Mouse (Mus musculus) heart, embryonic 16.5 days (tissue): Measurements from ENCODE around the gene Dab1. TPM values are rescaled to one million over a fixed set of nuclear protein-coding genes. Genes with fewer than 3 reads are reported as not detected.

ENCODE experiments used
- ATAC-seq: fragments of 200-750 bp; cut with Nextera tagmentation; replicated peaks from 2 replicates; pipeline ENCODE4 v1.8.0; 2017; ENCODE audit warnings: moderate number of reproducible peaks; ENCODE audit not compliant: insufficient read depth, low FRiP score; ENCODE audit errors: extremely low read depth
- H3K27ac ChIP-seq: fragments of 300-500 bp; sonication (generic); 2 replicates; pipeline ENCODE4 v1.5.1; 2014; ENCODE audit warnings: mild to moderate bottlenecking, low read length, control low read depth, moderate library complexity
- H3K27me3 ChIP-seq: fragments of 300-500 bp; sonication (generic); 2 replicates; pipeline ENCODE4 v1.6.1; 2014; ENCODE audit warnings: low read length, mixed read lengths; ENCODE audit not compliant: control insufficient read depth, insufficient read depth
- H3K36me3 ChIP-seq: fragments of 300-500 bp; sonication (generic); 2 replicates; pipeline ENCODE4 v1.6.1; 2014; ENCODE audit not compliant: control insufficient read depth, insufficient read depth
- H3K4me1 ChIP-seq: fragments of 300-500 bp; sonication (generic); 2 replicates; pipeline ENCODE4 v1.6.1; 2014; ENCODE audit warnings: low read length, mixed read lengths; ENCODE audit not compliant: control insufficient read depth, insufficient read depth
- H3K4me2 ChIP-seq: fragments of 300-500 bp; sonication (generic); 2 replicates; pipeline ENCODE4 v1.6.1; 2014; ENCODE audit warnings: low read depth, mild to moderate bottlenecking, control low read depth, low read length
- H3K4me3 ChIP-seq: fragments of 300-500 bp; sonication (generic); 2 replicates; pipeline ENCODE4 v1.5.1; 2014; ENCODE audit warnings: mild to moderate bottlenecking, control low read depth, low read length
- H3K9ac ChIP-seq: fragments of 300-500 bp; sonication (generic); 2 replicates; pipeline ENCODE4 v1.6.1; 2014; ENCODE audit warnings: low read length, control low read depth
- H3K9me3 ChIP-seq: fragments of 300-500 bp; sonication (generic); replicated peaks from 2 replicates; pipeline ENCODE4 v1.6.1; 2016; ENCODE audit warnings: low read length; ENCODE audit not compliant: control insufficient read depth
- WGBS: fragments of 180-500 bp; shearing (Covaris S2); extraction: QIAGEN DNeasy Blood & Tissue Kit; methylation state at CpG from one replicate; pipeline ENCODE4 v1.1.7; 2014; 5-methylcytosine and 5-hydroxymethylcytosine counted together
- polyA plus RNA-seq: library from polyadenylated mRNA; unstranded; fragments of >200 nt; fragmentation: Nextera tagmentation; extraction: Ambion mirVana; gene quantifications from 2 replicates; pipeline ENCODE4 v1.2.1, GENCODE M21; 2015

The Dab1 gene
- polyA plus RNA-seq, 1 experiment from 2014 or later: 0.85 TPM

GRCm38 (mm10) chr4:104371136-104371535 lies 752.0 kb downstream of the Dab1 start:
- peaks cover 11% of the 10 kb centered on the region for H3K4me1 ChIP-seq
- H3K36me3 ChIP-seq: no peaks in the 10 kb centered on the region
- peaks cover 49% of the 10 kb centered on the region for H3K27me3 ChIP-seq
- H3K4me3 ChIP-seq: no peak overlapping the region
- H3K9ac ChIP-seq: no peak overlapping the region
- H3K9me3 ChIP-seq: no peaks in the 10 kb centered on the region
- WGBS: 82% methylated on average over 8 of the region's 8 CpGs
- H3K27ac ChIP-seq: no peak overlapping the region
- ATAC-seq: no peak
- no peak overlapping the region for H3K4me2 ChIP-seq

- no peak overlapping the region for H3K27ac ChIP-seq
- no peak overlapping the region for H3K9ac ChIP-seq
- H3K27me3 ChIP-seq: peaks cover 21% of the 10 kb centered on the region
- H3K36me3 ChIP-seq: no peaks in the 10 kb centered on the region
- no peaks in the 10 kb centered on the region for H3K9me3 ChIP-seq
- no peak overlapping the region for H3K4me3 ChIP-seq
- no peaks in the 10 kb centered on the region for H3K4me1 ChIP-seq
- 84% methylated on average over 1 of the region's 1 CpGs for WGBS
- no peak for ATAC-seq
- no peak overlapping the region for H3K4me2 ChIP-seq
Observed at GRCm38 (mm10) chr4:104374191-104374590, 755.0 kb downstream of the Dab1 start.

- Histone ChIP-seq H3K27me3 (no peaks in the 10 kb centered on the region), H3K9me3 (no peaks in the 10 kb centered on the region), H3K4me3 (no peak overlapping the region), H3K9ac (no peak overlapping the region), H3K27ac (no peak overlapping the region), H3K36me3 (no peaks in the 10 kb centered on the region), H3K4me1 (no peaks in the 10 kb centered on the region), H3K4me2 (no peak overlapping the region)
- WGBS: 66% methylated on average over 7 of the region's 7 CpGs
- ATAC-seq: no peak
Observed at GRCm38 (mm10) chr4:104384704-104385103, 765.5 kb downstream of the Dab1 start.

- no peak overlapping the region for H3K27ac ChIP-seq
- no peaks in the 10 kb centered on the region for H3K4me1 ChIP-seq
- no peak overlapping the region for H3K4me2 ChIP-seq
- no peak overlapping the region for H3K9ac ChIP-seq
- no peak for ATAC-seq
- no peaks in the 10 kb centered on the region for H3K36me3 ChIP-seq
- H3K4me3 ChIP-seq: no peak overlapping the region
- 55% methylated on average over 5 of the region's 5 CpGs for WGBS
- H3K9me3 ChIP-seq: no peaks in the 10 kb centered on the region
- H3K27me3 ChIP-seq: no peaks in the 10 kb centered on the region
Observed at GRCm38 (mm10) chr4:104385272-104385671, 766.1 kb downstream of the Dab1 start.

DNA sequence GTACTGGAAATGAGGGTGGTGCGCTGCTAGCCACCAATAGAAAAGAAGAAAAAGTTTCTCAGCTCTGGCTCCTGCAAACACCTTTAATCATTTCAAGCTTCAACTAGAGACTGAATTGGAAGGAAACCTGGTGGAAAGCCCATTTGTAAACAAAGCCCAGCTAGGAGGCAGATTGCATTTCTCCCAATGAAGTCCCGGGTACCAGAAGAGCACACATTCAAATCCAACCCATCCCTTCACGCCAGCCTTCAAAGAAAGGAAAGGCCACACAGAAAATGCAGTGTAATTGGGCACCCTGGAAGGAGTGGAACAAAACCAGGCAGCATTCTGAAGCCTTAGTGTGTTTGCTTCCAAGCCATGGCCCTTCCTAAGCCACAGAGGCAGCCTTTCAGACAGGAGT lies 776.4 kb downstream of the Dab1 start:
- 75% methylated on average over 3 of the region's 3 CpGs for WGBS
- no peaks in the 10 kb centered on the region for H3K9me3 ChIP-seq
- no peaks in the 10 kb centered on the region for H3K36me3 ChIP-seq
- no peak overlapping the region for H3K27ac ChIP-seq
- H3K9ac ChIP-seq: no peak overlapping the region
- no peaks in the 10 kb centered on the region for H3K27me3 ChIP-seq
- H3K4me1 ChIP-seq: no peaks in the 10 kb centered on the region
- no peak for ATAC-seq
- no peak overlapping the region for H3K4me3 ChIP-seq
- H3K4me2 ChIP-seq: no peak overlapping the region

DNA sequence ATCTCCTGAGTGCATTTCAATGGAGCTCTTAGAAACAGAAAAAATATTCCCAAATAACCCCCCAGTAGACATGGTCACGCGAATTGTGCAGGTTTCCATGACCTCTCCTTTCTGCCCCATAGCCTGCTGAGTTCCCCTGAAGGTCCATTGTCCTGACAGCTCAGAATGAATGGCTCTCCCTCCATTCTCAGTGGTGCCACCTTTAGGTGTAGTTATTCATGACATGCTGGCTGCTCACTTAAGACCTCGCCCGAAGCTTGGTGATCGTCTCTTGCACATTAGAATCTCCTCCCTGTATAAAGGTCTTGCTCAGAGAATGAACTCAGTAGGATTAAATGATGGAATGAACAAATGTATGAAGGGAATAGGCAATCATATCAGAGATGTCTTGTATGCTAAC lies 776.9 kb downstream of the Dab1 start:
- H3K4me3 ChIP-seq: no peak overlapping the region
- no peak overlapping the region for H3K4me2 ChIP-seq
- no peak for ATAC-seq
- H3K27me3 ChIP-seq: no peaks in the 10 kb centered on the region
- H3K27ac ChIP-seq: no peak overlapping the region
- H3K9ac ChIP-seq: no peak overlapping the region
- WGBS: 82% methylated on average over 5 of the region's 5 CpGs
- no peaks in the 10 kb centered on the region for H3K36me3 ChIP-seq
- H3K9me3 ChIP-seq: no peaks in the 10 kb centered on the region
- H3K4me1 ChIP-seq: no peaks in the 10 kb centered on the region

DNA sequence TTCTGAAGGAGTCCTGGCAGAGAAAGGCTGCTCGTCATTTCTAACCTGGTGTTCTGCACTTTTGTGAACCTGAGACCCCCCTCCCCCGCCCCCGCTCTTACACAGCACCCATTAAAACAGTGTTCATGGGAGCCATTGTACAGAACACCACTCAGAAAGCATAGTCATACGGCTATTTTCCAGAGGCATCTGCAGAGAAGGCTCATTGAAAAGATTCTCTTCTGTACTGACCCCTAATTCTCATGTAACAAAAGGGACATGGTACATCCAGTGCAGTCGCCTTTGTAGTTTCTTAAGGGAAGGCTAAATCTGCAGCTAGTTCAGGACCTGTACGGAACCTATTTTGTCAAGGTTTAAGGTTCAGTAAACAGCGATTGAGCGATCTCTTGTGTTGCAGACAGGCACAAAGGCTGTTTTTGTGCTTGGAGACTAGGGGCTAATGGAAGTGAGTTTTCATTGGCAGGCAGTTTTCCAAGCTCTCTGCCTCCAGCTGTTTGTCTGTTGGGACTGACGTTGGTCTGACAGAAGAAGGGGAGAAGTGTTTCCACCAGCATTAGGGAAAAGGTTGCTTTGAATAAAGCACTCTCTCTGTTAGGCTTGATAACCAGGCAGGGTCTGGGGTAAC lies 780.1 kb downstream of the Dab1 start:
- Histone ChIP-seq H3K4me1 (no peaks in the 10 kb centered on the region), H3K27me3 (no peaks in the 10 kb centered on the region), H3K9me3 (no peaks in the 10 kb centered on the region), H3K36me3 (no peaks in the 10 kb centered on the region), H3K4me3 (no peak overlapping the region), H3K9ac (no peak overlapping the region), H3K4me2 (no peak overlapping the region), H3K27ac (no peak overlapping the region)
- 65% methylated on average over 9 of the region's 9 CpGs for WGBS
- ATAC-seq: no peak

- Histone ChIP-seq H3K9me3 (no peaks in the 10 kb centered on the region), H3K27ac (no peak overlapping the region), H3K4me3 (no peak overlapping the region), H3K4me2 (no peak overlapping the region), H3K27me3 (no peaks in the 10 kb centered on the region), H3K9ac (no peak overlapping the region), H3K4me1 (no peaks in the 10 kb centered on the region), H3K36me3 (no peaks in the 10 kb centered on the region)
- WGBS: 79% methylated on average over 5 of the region's 5 CpGs
- ATAC-seq: no peak
Observed at GRCm38 (mm10) chr4:104404099-104404498, 784.9 kb downstream of the Dab1 start.

GRCm38 (mm10) chr4:104410922-104411321 lies 791.8 kb downstream of the Dab1 start:
- no peaks in the 10 kb centered on the region for H3K36me3 ChIP-seq
- ATAC-seq: no peak
- H3K27ac ChIP-seq: no peak overlapping the region
- H3K9me3 ChIP-seq: no peaks in the 10 kb centered on the region
- no peaks in the 10 kb centered on the region for H3K4me1 ChIP-seq
- no peak overlapping the region for H3K9ac ChIP-seq
- no peaks in the 10 kb centered on the region for H3K27me3 ChIP-seq
- H3K4me3 ChIP-seq: no peak overlapping the region
- WGBS: 75% methylated on average over 6 of the region's 6 CpGs
- H3K4me2 ChIP-seq: no peak overlapping the region
